Mouse (Mus musculus) cerebellum, adult 9-11 months (tissue): ENCODE results near the gene Cic.

Experiments used
- DNase-seq: peaks from one replicate; pipeline ENCODE4 v3.0.0; 2022

Cic gene

DNA sequence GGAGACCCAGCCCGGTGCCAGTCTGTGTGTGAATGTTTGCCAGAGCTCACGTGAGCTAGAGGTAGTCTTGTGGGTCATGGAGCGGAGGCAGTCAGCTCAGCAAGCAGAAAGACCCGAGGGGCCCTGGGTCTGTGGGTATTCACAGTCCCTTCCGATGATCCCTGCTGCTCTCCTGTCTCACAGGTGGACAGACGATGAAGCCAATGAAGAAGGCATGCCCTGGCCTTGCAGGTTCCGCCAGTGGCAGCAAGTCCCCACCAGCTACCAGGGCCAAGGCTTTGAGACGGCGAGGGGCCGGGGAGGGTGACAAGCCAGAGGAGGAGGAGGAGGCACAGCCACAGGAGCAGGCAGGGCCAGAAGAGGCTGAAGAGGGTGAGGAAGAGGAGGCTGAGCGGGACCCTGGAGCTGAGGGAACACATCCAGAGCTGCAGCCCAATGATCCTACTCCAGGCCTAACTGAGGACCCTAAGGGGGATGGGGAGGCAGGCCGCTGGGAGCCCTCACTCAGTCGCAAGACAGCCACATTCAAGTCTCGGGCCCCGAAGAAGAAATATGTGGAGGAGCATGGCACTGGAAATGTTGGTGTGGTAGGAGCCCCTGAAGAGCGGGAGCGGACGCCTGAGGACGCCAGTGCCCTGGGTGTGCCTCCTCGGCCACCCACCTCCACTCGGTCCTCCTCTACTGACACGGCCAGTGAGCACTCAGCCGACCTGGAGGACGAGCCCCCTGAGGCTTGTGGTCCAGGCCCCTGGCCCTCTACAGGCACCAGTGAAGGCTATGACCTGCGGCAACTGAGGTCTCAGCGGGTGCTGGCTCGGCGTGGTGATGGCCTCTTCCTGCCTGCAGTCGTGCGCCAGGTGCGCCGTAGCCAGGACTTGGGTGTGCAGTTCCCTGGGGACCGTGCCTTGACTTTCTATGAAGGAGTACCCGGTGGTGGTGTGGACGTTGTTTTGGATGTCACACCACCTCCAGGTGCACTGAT is 3.4 kb downstream of the Cic start:
- peak; percentile 61 for DNase-seq

DNA sequence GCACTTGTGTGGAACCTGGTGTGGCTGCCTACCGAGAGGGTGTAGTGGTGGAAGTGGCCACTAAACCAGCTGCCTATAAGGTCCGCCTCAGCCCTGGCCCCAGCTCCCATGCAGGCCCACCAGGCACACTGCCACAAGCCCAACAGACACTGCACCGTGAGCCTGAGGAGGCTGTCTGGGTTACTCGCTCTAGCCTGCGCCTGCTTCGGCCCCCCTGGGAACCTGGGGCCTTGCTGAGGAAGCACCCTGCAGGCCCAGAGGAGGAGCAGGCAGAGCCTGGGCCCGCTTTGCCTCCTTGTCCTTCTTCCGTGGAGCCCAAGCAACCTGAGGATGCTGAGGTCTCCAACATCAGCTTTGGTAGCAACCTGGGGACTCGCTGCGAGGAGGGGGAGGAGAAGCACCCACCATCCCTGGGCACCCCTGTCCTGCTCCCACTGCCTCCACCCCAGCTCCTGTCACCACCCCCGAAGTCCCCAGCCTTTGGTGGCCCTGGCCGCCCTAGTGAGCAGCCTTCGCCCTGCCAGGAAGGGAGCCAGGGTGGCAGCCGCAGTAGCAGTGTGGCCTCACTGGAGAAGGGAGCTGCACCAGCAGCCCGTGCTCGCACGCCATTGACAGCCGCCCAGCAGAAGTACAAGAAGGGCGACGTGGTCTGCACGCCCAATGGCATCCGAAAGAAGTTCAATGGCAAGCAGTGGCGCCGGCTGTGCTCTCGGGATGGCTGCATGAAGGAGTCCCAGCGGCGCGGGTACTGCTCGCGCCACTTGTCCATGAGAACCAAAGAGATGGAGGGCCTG is 4.3 kb downstream of the Cic start:
- peak; percentile 67 for DNase-seq

DNA sequence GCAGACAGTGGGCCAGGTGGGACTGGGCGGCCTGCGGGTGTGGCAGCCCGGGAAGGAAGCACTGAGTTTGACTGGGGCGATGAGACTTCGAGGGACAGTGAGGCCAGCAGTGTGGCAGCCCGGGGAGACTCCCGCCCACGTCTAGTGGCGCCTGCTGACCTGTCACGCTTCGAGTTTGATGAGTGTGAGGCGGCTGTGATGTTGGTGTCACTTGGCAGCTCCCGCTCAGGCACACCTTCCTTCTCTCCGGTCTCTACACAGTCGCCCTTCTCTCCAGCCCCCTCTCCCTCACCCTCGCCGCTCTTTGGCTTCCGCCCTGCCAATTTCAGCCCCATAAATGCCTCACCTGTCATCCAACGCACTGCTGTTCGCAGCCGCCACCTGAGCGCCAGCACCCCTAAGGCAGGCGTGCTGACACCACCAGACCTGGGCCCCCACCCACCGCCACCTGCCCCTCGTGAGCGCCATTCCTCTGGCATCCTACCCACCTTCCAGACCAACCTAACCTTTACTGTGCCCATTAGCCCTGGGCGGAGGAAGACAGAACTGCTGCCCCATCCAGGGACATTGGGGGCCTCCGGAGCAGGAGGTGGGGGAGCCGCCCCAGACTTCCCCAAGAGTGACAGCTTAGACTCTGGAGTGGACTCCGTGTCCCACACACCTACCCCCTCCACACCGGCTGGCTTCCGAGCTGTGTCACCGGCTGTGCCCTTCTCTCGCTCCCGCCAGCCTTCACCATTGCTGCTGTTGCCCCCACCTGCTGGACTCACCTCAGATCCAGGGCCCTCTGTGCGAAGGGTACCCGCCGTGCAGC is 5.1 kb downstream of the Cic start:
- peak; percentile 62 for DNase-seq

DNA sequence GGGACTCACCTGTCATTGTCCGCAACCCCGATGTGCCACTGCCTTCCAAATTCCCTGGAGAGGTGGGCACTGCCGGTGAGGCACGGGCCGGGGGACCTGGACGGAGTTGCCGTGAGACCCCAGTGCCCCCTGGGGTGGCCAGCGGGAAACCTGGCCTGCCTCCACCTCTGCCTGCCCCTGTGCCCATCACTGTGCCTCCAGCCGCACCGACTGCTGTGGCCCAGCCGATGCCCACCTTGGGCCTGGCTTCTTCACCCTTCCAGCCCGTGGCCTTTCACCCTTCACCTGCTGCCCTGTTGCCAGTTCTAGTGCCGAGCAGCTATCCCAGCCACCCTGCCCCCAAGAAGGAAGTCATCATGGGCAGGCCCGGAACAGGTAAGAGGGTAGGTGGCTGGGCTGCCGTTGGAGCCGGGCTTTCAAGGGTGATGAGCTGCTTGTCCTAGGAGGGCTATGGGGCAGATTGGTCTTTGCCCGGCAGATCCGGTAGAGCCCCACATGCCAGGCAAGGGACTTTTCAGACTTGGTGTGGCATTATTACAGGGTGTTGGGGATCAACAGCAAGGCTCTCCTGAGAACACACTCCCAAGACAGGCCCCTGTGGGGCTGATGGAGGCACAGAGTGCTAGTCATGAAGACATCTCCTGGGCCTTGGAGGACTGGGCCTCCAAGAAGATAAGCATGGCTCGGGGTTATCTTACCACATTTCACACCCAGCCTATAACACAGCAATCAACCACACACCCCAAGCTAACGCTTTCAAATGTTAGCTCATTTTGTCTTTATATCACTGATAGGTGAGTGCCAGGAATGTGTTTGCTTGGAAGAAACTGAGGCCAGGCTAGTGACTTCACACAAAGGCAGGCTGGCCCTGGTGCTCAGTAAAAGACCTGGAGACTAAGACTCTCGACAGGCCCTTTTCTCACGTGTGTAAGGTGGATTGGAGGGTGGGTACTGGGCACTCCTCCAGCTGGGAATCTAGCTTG is 6.0 kb downstream of the Cic start:
- DNase-seq: peak; percentile 48

DNA sequence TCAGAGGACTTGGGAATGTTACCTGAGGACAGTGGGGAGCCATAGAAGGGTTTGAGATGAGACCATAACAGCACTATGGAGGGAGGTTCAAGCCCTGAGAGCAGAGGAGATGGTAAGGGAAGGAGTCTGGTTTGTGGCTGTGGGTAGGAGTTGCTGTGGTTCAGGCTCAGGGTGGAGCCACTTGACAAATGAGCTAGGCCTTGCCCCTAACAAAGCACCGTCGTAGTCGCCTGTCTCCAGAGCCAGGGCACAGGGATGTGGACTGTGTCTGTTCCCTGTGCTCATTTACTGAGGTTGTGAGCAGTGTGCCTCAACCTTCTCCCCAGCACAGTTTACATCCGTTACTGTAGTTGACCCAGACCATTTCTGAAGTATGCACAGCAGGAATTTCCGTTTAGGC is 7.1 kb downstream of the Cic start:
- DNase-seq: no peak

DNA sequence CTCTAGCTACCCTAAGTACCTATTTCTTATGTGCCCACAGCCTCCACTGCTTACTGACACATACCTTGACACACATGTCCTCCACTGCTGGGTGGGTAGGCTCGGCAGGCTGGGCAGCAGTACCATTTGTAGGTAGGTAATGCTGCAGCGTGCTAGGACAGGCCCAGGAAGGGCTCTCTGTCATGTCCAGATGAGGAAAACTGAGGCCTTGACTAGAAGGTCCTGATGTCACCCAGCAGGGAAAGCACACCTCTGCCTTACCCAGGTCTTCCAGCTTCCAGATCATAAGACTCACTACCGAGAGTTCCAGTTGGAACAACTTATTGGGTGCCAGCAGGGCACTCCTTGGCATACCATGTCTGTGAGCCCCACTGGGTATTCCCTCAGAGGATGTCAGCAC is 7.5 kb downstream of the Cic start:
- peak; percentile 32 for DNase-seq

DNA sequence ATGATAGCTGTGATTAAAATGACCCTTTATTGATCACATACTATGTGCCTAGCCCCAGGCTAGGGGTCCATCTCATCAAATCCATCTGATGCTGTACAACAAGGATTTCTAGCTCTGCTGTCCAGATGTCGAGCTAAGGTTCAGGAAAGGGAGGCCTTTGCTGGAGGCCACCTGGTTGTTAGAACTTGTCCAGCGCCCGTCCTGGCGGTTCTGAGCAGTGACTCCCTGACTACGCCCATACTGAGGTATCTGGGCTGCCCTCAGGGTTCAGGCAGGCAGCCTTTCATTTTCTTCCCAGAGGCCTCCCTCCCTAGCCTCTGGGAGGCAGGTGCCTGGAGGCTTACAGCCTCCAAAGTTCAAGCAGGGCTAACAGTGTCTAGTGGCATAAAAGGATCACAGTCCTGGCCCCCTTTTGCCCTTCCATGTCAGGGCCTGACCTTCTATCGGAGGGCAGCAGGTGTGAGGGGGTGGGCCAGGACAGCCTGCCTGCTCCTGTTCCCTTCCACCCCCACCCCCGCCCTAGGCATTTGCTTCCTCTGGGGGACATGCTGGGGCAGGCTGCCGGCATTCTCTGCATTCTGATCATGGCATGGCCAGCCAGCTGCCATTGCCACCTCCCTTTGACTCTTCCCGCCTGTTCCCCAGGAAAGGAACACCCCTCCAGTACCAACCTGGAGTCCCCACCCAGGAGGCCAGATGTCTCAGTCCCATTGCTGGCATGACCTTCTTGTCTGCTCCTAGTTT is 8.2 kb downstream of the Cic start:
- peak; percentile 52 for DNase-seq

DNA sequence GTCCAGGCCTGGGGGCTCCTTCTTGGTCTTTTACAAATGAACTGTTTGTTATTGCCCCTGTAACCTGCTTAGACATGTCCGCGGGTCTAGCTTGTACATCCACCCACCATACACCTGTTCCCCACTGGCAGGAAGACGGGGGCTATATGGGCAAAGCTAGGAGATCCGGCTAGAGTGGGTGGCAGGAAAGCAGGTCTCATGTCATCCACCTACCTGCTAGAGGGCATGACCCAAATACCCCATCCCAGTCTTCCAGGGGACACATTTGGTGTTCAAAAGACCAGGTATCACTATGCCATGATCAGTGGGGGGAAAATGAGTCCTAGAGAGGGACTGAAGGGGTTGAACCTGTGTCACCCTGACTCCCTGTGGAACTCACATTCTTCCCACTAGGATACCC is 9.9 kb downstream of the Cic start:
- DNase-seq: peak; percentile 65

DNA sequence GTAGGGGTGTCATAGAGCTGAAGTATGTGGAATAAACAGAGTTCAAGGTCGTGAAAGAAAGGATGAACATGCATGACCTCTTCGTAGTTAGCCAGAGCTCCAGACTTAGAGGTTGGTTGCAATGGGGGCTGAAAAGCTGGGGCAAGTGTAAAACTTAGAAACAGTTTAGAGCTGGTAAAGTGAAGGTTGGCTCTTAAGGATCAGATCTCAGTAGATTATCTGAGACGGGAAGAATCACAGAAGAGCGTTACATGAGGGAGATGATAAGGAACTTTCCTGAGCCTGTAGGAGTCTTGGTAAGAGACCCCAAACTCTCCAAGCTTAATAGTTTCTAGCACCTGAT is 10.5 kb downstream of the Cic start:
- DNase-seq: no peak

DNA sequence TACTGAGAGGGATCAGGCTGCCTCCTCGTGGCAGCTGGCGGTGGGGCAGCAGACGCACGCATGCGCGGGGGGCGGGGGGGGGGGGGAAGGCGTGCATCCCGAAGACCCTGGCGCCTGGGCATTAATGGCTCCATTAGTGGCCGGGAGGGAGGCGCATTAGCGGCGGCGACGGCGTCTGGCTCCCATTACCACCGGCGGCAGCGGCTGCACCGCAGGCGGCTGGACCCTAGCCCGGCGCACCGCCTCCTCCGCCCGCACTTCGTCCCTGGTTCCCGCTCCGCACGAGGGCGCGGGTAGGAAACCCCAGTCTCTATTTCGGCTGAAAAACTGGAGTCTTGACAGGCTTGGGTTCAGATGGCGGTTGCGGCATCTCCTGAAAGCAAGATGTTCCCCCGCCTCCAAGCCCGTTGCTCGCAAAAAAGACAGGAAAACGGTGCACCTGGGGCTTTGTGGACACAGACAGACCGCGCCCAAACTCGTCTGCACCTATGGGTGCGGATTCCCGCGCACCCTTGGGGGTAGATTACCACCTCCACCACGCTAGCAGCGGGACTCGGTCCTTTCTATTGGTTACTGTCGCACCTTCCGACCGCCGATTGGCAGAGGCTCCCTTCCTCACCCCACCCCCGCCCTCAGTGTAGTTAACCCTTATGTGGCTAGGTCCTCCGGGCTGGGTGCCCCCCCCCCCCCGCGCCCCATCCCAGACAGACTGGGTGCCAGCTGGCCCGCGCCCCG is 11.0 kb downstream of the Cic start:
- peak; percentile 94 for DNase-seq

DNA sequence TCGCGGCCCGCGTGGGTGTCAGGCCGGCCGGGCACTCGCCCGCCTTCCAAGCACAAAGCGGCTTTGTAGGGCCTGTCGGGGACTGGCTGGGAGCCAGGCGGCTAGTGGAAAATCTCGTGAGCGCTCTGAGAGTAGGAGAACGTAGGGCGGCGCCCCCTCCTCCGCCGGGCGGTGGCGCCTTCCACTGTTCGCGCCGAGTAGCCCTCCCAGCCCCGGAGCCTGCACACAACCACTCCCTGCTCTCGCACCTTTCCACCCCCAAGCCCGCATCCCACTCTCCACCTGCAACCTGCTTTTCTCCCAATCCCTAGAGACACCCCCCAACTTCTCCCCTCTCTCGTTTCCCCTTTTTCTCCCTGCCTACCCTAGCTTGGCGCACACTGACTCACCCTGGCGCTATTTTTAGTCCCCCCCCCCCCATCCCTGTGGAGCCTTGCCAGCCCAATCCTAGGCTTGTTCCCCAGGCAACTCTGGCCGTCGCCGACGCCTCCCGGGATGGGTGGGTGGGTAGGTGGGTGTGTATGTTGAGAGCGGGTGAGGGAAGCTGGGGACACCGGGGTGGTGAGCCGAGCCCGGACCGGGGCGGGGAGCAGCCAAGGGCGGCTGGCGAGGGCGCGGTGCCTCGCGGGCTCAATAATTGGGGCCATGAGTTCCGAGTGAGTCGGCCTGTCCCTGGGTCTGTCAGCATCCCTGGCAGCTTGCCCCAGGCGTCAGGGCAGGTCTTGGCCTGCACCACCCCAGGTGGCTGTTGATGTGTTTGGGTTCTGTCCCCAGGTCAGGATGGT is 11.8 kb downstream of the Cic start:
- DNase-seq: peak; percentile 95

DNA sequence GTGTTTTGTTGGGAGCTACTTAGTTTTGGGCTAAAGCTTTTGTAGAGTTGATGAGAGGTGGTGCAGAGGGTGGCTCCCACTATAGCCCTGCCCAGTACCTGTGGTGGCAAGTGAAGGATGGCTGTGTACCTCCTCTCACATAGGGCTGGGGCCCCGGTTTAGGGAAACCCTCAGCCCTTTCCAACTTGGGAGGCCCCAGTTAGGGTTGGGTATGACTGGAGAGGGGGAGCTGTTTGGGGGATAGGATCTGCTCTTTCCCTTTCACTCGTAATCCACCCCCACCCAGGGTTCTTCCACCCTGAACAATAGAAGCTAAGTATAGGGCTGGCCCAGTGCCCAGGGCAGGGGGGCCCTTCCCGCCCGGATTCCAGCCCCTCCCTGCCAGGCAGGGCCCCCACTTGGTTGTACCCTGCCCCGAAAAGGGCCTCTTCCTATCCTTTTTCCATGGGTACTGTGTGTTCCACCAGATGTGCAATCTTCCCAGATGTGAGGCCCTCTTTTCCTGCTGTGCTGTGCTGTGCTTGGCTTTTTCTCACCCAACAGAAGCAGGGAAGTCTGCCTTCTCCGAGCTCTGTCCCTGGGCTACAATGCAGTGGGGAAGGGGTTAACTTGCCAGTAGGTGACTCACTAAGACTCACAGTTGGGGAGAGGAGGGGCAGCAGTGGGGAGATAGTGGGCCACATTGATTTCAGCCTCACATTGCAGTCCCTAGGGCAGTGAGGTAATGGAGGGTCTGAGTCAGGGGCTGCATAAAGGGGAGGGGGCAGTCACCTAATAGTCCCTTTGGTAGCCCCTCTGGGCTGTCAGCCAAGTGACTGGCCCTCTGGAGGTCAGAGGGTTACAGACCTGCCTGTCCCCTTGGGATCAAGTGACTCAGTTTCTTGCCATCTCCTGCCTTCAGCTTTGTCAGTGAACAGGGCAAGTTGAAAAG is 12.6 kb downstream of the Cic start:
- DNase-seq: peak; percentile 84

DNA sequence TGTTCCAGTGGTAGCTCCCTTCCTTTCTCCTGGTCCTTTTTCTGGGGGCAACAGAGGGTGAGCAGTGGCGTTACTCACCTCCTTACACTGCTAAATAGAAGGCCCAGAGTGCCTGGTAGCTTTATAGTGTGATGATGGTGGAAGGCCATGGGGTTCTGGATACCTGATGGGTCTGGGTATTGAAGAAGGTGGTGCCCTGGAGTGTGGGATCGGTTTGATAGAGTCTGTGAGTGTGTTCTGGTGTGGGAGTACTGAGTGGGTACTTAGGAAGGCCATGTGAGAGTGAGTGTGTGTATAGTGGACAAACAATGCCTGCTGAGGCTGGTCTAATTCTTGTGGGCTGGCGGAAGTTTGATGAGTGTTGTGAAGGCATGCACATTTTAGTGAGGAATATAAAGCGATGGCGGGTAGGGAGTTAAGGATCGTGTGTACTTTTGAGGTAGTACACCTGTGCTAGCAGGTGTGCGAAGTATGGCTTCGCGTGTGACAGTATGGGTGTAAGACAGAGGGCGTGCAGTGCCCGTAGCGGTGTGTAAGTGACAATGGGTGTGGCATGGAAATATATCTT is 13.7 kb downstream of the Cic start:
- no peak for DNase-seq

DNA sequence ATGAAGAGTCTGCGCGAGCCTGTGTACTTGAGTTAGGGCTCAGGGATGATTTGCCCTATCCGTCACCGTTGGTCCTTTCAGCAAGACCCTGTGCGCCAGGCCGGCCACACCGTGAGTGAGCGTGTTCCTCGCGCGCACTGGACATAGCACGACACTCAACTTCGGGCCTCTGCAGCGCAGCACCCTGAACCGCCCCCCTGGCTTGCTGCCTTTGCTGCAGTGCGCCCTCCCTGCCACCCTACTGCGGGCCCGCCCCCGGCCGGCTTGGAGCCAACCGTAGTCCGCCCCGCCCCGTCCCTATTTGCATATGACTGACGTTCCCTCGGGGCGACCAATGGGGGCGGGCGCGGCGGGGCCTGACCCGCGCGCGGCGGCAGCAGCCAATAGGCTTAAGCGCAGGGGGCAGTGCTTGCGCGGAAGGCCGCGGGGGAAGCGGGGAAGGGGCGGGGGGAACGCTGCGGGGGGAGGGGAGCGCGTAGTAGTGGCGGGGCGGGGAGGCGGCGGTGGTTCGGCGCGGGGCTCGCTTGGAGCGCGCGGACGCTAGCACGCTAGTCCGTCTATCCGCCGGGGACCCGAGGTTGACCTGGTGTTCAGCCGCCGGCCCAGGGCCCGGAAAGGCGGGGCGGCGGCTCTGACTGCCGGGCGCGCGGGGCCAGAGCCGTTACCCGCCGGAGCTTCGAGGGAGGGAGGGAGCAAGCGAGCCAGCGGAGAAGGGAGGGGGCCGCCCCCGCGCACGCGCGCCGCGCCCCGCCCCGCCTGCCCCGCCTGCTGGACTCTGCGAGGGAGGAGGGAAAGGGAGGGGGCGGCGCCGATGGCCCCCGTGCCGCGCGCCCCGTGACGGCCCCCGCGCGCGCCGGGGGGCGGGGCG is 14.5 kb downstream of the Cic start:
- DNase-seq: peak; percentile 98

DNA sequence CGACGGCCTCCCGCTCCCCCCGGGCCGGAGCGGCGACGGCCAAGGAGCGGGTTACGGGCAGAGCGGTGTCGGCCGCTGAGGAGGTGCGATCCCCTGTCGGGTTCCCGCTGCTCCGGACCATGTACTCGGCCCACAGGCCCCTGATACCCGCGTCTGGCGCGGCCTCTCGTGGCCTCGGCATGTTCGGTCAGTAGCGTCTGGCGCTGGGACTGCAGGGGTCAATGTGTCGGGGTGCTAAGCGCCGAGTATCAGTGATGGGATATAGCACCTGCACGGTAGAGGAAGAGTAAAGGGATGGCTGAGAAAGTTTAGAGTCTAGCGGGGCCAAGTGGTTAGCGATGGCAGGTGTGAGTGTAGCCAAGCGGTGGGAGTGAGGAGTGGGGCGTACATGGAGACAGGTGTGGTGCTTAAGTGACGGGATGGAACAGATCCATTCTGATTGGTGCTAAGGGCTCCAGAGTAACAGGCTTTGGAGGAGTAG is 15.3 kb downstream of the Cic start:
- peak; percentile 83 for DNase-seq

DNA sequence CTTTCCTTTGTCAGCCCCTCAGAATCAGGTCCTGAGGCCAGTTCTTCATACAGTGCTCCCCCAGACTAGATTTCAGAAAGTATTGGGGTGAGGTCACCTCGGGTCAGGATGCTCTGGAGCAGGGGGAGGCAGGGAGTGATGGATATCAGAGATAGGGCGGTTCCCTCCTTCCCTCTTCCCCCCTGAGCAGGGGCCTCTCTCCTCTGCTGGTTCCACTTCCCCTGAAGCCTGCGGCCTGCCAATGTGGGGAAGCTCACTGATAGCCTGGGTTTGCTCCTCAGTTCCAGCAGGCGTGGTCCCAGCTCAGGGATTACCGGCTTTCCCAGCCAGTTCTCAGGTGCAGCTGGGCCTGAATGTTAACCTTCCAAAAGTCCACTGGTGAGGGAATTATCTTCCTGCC is 16.1 kb downstream of the Cic start:
- no peak for DNase-seq

DNA sequence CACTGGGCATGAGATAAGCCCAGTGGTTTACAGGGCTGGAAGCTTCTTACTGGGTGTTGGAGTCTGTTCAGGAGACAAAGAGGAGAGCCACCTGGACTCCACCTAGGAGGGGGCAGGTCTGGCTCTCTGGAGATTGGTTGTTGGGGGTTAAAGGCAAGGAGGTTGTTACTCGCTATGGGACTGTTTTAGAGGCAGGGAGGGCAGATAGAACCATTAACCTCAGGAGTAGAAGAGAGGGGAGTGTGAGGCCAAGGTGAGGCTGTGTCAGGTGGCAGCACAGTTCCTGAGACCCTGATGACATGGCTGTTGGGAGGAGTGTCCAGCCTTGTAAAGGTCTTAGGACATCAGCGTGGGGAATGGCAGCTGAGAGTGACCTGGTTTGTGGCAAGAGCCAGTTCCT is 16.7 kb downstream of the Cic start:
- no peak for DNase-seq
